Mouse (Mus musculus): ENCODE data around the gene Mipep.

Gene Mipep

DNA sequence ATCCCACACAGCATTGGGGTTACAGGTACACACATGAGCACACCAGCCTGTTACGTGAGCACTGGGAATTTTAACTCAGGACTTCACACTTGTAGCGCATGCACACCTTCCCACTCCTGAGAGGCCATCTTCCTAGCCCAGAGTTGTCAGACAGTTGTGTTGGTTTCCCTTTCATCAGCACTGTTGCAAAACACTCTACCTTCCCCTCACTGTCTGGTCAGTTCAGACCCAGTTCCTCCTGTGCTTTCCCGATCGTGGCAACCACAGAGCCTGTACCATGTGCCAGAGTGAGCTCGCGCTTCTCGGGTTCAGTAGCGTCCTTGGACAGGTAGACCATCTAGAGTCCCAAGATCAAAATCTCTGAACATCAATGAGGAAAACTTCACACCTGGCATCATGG lies 27.1 kb upstream of the Mipep start:
- DNase-seq (ENCODE audit: low spot score) = no peak

DNA sequence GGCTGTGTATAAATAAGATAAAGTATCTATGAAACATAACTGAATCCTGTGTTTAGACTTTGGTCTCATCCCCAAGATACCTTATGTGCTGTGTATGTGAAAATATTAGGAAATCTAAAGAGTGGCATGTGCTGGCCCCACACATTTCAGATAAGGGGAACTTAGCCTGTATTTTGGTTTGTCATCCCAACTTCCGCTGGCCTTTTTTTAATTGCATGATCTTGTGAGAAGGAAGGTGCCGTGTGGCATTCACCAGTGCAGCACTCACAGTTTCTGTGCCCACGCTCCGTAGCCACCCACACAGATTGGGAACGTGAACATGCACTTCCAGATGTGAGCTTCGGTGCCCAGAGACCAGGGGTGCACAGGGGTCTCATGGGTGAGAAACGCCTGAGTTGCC lies 26.7 kb upstream of the Mipep start:
- DNase-seq (ENCODE audit: low spot score) = no peak

DNA sequence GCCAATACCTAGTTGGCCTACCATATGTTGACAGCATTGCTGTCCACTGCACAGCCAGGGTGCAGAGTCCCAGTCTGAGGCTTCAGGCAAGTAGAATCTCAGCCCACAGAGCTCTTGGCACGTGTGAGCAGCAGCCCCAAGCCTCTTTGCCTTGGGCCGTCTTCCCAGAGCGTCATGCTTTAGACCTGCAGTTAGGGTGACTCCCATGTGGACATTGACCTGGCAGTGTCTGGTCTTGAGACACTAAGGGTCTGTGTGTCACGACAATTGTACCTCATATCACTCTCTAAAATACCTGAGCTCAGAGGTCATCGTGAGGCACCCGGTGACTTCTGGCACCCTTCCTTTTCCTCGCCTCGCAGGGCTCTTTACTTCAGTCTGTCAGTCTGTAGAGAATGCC lies 25.3 kb upstream of the Mipep start:
- DNase-seq (ENCODE audit: low spot score) = no peak

DNA sequence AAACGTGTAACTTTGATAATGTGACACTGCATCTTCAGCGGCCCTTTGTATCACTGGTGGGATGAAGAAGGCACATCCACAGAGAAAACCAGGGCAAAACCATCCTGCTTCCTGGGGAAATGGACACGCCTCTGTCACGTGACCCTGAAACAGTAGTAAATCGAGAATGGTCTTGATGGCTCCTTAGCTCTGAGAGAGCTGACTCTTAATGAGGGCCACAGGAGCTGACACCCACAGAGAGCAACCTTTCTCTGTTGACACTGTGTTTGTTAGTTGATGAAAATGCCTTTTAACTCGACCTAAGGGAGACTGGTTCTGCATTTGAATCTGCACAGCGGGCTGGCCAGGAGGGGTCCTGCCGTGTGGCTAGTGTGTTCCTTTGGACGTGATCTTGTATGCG lies 22.6 kb upstream of the Mipep start:
- DNase-seq (ENCODE audit: low spot score) = no peak

DNA sequence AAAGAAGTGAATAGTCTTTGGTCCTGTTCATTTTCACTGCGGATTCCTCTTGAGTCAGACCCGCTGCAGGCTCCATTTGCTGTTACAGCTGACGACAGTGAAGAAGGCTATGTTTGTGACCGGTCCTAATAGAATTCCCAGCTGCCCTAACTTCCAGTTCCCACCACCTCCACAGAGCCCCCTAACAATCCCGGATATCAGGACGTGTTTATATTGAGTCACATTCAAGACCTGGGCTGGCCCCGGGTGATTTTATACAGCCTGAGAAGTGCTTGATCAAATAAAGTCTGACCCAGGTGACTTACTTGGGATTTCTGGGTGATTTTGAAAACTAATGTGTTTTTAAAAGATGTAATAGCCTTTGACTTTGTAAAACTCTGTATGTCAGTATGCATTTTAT lies 21.6 kb upstream of the Mipep start:
- no peak for DNase-seq (ENCODE audit: low spot score)

DNA sequence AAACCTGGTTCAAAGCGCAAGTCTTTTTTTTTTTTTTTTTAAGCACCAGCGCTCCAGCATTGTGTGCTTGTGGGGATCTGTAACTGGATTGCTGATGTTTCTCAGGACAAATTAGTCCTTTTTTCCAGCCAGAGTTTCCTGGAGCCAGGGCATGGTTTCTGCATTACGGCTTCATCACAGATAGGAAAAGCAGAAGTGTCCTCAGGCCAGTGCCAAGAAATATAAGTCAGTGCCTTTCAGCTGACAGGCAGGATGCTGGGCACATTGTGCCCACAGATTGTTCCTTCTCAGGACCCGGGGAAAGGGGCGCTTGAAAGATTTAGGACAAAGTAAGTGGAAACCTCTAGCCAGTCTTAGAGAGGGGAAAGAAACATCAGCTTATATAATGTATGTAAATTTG lies 20.6 kb upstream of the Mipep start:
- DNase-seq (ENCODE audit: low spot score) = no peak

DNA sequence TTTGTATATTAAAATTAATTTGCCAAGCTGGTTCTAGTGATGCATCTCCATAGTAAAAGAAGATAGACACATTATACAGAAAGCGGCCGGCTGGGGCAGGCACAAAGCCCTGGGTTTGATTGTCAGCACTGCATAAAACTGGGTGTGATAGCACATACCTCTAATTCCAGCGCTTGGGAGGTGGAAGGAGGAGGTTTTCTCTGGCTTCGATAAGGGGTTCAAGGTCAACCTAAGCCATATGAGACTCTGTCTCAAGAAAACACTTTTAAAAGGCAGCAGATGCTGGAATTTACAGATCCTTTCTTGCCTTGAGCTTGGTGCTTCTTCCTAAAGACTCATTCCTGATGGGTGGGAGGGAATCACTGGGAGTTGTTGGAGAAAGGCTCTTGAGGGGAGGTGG lies 19.8 kb upstream of the Mipep start:
- no peak for DNase-seq (ENCODE audit: low spot score)

DNA sequence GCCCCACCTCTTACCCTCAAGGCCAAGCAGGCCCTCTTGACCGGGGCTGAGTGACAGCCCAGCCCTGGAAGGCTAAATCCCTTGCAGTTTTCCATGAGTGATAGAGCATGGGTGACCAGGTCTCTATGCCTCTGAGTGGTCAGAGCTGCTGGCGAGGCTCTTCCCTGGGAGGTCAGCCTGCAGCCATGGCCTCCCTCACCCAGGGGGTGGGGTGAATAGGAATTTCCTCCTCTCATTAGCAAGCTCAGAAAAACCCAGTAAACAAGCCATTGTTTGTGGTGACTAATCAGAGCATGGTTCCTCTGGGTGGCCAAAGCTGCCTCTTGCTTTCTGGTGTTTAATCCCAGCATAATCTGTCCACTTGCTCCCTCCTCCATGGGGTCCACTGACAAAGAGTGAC lies 19.3 kb upstream of the Mipep start:
- DNase-seq (ENCODE audit: low spot score) = no peak

DNA sequence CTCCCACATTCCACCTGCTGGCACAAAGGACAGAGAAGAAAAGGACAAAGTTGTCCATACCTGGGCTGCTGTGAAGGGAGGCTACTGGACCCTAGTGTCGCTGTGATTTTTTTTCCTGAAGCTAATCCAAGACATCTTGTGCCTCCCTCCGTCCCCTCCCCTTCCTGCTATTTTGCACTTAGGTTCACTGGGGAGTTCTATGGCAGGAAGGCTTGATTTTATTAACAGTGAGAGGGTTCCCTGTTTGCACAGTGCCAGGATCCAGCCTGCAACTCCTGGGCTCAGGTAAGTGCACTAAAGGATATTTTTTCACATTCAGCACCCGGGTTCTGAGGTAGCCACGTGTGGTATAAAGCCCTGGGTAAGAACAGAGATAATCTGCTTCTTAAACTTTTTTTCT lies 16.5 kb upstream of the Mipep start, which contains the start of gene C1qtnf9:
TSS of gene C1qtnf9 (plus strand) at position 251 of the 400 bp plus-strand sequence.
- DNase-seq (ENCODE audit: low spot score) = no peak

DNA sequence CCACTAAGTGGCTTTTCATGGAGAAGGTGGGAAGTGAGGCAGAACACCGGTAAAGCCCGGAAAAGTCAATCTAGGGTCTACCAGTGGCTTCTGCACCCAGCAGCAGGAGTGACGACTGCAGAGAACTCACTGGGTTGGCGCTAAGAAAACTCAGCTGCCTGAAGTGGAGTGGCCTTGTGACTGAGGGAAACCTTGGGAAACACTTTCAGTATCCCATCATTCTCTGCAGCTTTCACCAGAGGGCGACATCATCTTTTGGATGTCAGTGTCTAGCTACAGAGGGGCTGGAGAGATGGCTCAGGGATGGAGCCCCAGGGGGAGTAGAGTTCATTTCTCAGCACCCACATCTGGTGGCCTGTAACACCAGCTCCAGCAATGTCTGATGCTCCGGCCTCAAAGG lies 15.0 kb upstream of the Mipep start:
- DNase-seq (ENCODE audit: low spot score) = no peak

DNA sequence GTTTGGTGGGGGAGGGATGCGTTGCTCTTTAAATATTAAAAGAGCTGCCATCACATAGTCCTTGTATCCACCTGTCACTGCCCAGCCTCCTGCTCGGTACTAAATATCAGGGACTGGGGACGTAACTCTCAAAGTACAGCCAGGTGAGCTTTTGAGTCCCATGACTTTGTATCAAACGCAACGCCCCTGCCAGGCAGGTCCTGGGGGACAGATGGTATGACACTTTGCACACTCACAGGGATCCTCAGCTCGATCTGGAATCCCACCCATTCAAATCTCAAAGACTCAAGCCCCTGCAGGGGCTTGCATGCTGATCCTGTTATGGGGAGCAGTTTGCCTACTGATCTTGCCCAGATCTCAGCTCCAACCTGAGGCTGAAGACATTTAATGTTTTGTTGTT lies 13.8 kb upstream of the Mipep start:
- DNase-seq (ENCODE audit: low spot score) = no peak

DNA sequence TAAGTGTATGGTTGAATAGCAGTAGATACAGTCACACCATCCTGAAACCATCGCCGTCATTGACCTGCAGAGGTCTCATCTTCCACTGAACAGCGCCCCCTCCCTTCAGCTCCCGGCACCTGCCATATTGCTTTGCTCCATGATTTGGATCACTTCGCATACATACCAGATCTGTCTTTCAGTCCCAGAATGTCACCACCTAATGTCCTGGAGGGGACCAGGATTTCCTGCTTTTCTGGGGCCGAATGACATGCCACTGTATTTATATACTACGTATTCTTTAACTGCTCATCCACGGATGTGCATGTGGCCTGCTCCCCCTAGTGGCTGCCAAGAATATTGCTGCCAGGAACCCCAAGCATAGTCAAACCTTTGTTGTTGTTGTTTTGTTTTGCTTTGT lies 13.3 kb upstream of the Mipep start:
- peak; percentile 70 for DNase-seq (ENCODE audit: low spot score)

DNA sequence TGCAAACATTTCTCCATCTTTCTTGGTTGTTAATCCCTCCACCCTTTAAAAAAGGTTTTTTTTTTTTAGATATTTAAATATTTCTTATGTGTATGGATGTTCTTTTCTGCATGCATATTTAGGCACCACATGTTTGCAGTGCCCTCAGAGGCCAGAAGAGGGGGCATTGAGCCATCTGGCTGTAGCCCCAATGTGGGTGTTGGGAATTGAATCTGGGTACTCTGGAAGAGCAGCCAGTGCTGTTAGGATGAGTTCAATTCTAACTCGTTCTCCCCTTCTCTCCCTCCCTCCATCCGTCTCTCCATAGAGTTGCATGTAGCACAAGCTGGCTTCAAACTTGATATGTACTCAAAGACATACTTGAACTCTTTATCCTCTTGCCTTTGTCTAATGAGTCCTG lies 10.9 kb upstream of the Mipep start:
- DNase-seq (ENCODE audit: low spot score) = no peak

DNA sequence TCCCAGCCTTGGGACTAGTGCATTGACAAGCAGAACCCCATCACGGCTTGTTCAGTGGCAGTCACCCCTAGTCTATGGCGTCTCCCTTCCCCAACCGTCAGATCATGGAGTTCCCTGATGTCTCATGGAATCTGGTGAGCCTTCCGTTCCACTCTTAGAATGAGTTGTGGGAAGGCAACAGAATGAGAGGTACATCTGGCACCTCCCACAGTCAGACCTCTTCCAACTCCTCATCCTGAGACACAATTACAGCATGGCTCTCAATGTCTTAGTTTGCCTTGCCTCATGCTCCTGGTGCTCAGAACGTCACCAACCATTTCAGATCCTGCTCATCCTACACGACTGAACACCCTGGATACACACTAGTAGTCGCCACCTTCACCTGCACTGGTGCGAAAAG lies 7.9 kb upstream of the Mipep start:
- no peak for DNase-seq (ENCODE audit: low spot score)

DNA sequence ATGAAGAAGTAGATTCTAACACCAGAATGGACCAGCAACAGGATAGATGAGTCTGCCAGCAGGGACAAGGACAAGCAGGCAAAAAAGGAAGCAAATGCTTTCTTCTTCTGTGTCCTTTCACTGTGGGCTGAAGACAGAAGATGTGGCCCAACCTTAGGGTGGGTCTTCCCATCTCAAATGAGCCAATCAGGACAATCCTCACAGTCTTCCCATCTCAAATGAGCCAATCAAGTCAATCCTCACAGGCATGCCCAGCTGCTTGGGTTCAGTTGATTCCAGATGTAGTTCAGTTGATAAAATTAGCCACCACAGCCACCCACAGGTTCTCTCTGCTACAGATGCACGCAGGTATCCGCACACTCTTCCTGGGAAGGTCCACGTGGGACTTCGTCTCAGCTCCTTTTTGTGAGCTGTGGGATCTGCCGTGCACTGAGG lies 6.9 kb upstream of the Mipep start:
- DNase-seq (ENCODE audit: low spot score) = no peak

DNA sequence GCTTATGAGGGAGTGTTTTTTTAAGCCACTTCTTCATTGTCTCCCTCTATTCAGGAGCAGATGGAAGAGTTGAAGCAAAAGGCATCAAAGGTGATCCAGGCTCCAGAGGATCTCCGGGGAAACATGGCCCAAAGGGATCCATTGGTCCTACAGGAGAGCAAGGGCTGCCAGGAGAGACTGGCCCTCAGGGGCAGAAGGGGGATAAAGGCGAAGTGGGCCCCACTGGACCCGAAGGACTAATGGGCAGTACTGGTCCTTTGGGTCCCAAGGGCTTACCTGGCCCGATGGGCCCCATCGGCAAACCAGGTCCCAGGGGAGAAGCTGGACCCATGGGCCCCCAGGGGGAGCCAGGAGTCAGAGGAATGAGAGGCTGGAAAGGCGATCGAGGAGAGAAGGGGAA lies 5.2 kb upstream of the Mipep start:
- DNase-seq (ENCODE audit: low spot score) = no peak

DNA sequence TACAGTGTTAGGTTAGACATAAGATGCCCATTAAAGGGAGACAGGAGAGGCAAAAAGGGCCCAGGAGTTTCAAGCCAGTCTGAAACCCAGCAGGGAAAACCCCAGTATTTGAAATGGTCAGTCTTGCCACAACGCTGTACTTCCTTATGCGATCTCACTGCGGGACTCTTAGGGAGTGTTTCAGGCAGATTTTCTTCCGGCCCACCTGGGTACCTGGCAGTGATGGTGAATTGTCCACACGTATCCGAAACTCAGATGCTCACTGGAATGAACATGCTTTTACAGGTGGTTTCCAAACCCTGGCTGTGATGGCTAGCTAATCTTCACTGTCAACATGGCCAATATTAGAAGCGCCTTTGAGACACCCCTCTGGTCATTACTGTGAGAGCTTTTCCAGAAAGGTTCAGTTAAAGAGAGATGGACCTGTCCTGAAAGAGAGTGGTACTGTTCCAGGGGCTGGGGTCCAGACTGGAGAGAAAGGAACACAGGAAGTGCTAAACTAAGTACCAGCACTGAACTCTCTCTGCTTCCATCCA lies 2.2 kb upstream of the Mipep start:
- DNase-seq (ENCODE audit: low spot score) = no peak

DNA sequence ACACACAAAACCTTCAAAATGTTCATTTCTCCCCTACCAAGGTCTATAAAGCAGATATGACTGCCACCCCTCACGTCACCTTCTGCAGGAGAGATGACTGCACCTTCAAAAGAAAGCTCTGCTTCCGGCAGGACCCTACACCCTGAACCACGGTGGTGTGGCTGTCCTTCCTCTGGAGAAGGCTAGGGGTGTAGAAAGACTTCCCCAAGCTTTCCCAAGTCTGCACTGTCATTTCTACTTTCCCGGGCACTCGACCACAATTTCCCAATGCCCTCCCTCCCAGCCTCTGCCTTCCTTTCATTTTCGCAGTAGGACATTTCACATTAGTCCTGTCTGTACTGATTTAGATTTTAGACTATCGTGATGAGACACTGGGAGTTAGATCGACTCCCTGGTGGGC lies 1.2 kb upstream of the Mipep start:
- DNase-seq (ENCODE audit: low spot score) = no peak

DNA sequence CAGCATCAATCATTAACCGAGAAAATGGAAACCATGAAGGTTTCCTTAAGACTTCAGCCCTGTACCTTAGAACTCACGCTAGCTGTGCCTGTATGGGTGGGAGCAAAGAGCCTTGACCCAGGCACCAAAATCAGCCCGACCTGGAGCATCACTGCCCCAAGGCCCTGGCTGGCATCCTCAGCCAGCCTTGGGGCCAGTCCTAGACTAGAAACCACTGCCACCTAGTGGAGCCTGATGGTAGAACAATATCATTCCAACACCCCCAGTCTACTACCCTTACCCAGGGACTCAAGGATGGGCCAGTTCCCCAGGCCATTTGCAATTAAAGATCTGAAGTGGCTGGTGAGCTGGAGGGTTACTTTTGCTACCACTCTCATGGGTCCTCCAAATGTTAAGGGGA lies 5.7 kb downstream of the Mipep start:
- peak; percentile 38 for DNase-seq (ENCODE audit: low spot score)

DNA sequence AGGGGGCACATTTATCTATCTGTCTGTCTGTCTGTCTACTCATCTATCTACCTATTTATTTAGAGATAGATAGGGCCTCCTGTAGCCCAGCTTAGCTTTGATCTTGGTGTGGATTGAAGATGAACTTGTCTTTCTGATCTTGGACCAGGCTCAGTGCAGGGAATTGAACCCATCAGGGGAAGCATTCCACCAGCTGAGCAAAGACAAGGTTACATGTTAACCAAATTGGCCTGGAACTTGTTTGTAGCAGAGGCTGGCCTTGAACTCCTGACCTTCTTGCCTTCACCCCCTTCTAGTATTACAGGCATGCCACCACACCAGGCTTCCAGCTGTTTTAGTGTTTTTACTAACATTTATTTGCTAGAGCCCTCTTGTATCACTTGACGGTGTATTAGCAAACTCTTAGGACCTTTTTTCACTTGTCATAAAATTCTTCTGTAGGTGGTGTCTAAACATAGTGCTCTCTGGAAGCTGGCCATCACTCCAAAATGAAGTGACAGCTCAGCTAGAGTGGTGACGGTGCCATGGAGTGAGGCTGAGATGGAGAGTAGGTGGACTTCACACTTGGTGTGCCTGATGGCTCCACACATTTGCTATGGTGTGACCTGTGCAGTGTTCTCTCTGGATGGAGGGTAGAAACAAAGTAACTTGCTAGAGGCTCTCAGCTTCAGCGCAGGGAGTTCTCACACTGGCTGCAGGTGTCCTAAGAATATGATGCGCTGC lies 12.4 kb downstream of the Mipep start:
- no peak for DNase-seq (ENCODE audit: low spot score)

DNA sequence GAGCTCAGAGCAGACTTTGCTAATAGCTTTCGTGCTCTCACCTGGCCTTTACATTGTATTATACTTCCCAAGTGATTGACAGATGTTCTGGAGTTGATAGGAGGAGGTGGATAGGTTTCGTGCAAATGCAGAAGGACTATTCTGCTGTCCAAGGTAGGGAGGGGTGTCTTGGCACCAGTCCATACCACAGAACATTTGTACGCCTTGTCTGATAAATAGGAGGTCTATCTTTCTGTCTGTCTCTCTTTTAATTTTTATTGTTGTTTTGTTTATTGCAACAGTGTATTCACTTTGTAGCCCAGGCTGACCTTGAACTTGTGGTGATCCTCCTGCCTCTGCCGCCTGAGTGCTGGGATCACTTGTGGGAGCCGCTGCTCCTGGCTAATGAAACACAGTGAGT lies 13.2 kb downstream of the Mipep start:
- no peak for DNase-seq (ENCODE audit: low spot score)

DNA sequence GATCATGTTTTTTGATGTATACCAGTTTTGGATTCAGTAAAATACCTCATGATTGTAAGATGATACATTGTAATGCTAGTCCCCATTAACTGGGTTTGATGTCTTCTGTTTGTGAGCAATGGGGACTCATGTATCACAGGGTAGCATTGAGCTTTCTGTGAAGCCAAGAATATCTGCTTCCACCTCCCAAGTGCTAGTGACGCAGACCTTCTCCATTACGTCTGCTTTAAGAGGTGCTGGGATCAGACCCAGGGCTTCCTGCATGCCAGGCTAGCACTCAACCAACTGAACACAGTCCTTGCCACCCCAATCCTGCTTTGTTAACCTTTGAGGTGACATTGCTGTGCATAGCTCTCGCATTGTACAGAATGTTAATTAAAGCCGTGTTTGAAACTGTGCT lies 14.3 kb downstream of the Mipep start:
- DNase-seq (ENCODE audit: low spot score) = no peak

DNA sequence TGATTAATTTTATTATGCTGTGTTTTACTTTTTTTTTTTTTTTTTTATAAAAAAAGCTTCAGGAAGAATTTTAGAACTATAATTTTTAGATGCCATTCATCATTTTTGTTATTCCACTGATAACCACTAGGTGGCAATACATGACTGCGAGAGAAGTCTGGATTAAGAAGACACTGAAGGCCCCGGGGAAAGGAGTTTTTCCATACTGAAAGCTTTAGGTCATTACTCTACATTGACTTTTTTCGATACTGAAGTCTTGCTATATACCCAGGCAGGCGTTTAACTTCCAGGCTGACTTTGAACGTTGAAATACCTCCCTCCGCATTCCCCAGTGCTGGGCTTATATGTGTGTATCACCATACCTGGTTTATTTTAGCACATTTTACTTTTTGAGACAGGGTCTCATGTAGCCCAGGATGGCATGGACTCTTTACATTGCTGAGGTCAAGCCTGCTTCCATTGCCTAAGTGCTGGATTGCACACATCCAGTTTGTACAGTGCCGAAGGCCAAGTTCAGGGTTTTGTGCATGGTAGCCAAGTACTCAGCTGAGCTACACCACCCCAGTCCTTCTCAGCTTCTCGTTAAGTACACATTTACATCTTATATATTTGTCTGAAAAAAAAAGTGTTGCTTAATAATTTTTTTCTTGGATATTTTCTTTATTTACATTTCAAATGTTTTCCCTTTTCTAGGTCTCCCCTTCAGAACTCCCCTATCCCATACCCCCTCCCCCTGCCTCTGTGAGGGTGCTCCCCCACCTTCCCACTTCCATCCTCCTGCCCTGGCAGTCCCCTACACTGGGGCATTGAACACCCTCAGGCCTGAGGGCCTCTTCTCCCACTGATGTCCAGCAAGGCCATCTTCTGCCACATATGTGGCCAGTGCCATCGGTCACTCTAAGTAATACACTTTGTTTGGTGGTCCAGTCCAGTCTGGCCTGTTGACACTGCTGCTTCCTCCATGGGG lies 15.7 kb downstream of the Mipep start:
- DNase-seq (ENCODE audit: low spot score) = no peak
